In the genomic region with DNA sequence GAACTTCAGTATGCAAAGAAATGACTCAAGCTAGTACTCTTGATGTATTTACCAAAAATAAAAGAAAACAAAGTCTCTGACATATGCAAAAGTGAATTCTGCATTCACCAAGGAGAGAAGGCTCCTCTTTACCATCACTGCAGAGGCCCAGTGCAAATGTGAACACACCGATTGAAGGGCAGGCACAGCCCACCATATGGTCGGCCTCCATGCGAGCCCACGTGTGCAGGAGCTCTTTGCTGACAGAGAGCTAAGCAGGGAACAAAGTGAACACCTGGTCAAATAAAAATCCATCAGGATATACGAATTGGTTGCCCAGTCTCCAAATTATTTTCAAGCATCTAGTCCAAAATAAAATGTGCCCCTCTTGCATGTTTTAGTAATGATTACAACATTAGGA, we compare ENCODE assay signal across 7 mouse cellular contexts.
"Had no signal": no experiment of that assay in that cellular context is flagged by ENCODE, and none has a peak within 500 bp of the region (broad histone marks: within the 10 kb centered on the region; RNA-seq: fewer than 3 reads in every experiment).

No protein-coding gene starts in this region.

- DNase-seq: kidney, adult 2 months; kidney, postnatal 14 days; lung, adult 2 months; lung, postnatal 10 days; right cerebral cortex, postnatal 14 days; thymus, adult 2 months; thymus, postnatal 25 days had no signal
